Mouse (Mus musculus) lung, postnatal 10 days (tissue): ENCODE measurements around the gene Fbxl5.

Experiments
- DNase-seq: peaks from one replicate; pipeline ENCODE4 v3.0.0; 2021

Fbxl5 gene

GRCm38 (mm10) chr5:43781423-43781976, 39.9 kb downstream of the Fbxl5 start:
- DNase-seq = peak; percentile 39

- no peak for DNase-seq
These were observed 42.9 kb downstream of the Fbxl5 start for GRCm38 (mm10) chr5:43778583-43778982.

GRCm38 (mm10) chr5:43776993-43777392, 44.4 kb downstream of the Fbxl5 start:
- DNase-seq = no peak

GRCm38 (mm10) chr5:43776407-43776806, 45.0 kb downstream of the Fbxl5 start:
- peak; percentile 32 for DNase-seq

- DNase-seq = no peak
These were observed 49.9 kb downstream of the Fbxl5 start for GRCm38 (mm10) chr5:43771555-43771954.

GRCm38 (mm10) chr5:43770618-43771354, 50.7 kb downstream of the Fbxl5 start:
- no peak for DNase-seq

- DNase-seq = no peak
These were observed 72.3 kb downstream of the Fbxl5 start for GRCm38 (mm10) chr5:43749092-43749491.

- peak; percentile 17 for DNase-seq
These were observed 73.4 kb downstream of the Fbxl5 start for GRCm38 (mm10) chr5:43748039-43748438.

- DNase-seq = peak; percentile 8
These were observed 76.3 kb downstream of the Fbxl5 start for GRCm38 (mm10) chr5:43745156-43745555.

GRCm38 (mm10) chr5:43744187-43744586, 77.3 kb downstream of the Fbxl5 start:
- no peak for DNase-seq

GRCm38 (mm10) chr5:43732381-43732780, 89.1 kb downstream of the Fbxl5 start:
- DNase-seq = no peak

GRCm38 (mm10) chr5:43728375-43729165, 92.9 kb downstream of the Fbxl5 start:
- no peak for DNase-seq

- no peak for DNase-seq
These were observed 97.6 kb downstream of the Fbxl5 start for GRCm38 (mm10) chr5:43723830-43724229.

GRCm38 (mm10) chr5:43722452-43722783, 99.0 kb downstream of the Fbxl5 start:
- no peak for DNase-seq

- DNase-seq = no peak
These were observed 99.6 kb downstream of the Fbxl5 start for GRCm38 (mm10) chr5:43721538-43722451.

GRCm38 (mm10) chr5:43699240-43699639, 122.2 kb downstream of the Fbxl5 start:
- DNase-seq = no peak

- no peak for DNase-seq
These were observed 124.3 kb downstream of the Fbxl5 start for GRCm38 (mm10) chr5:43697133-43697532.
